Mouse (Mus musculus) MEL (cell line): ENCODE results near the gene Gys1.

Experiments
- CTCF ChIP-seq, 3 experiments: IDR thresholded peaks in 2 of 3; conservative IDR thresholded peaks in 1 of 3; 2 replicates each; pipeline ENCODE4 v1.5.1; 2011 to 2012; ENCODE audit warnings: low read length in 3 of 3, low read depth in 2 of 3, mild to moderate bottlenecking in 2 of 3, improper control_type of control experiment in 1 of 3, inconsistent platforms in 1 of 3, mixed read lengths in 1 of 3, moderate library complexity in 1 of 3; ENCODE audit not compliant: control insufficient read depth in 1 of 3, insufficient read depth in 1 of 3, poor library complexity in 1 of 3, severe bottlenecking in 1 of 3
- TAL1 ChIP-seq: IDR thresholded peaks from 2 replicates; pipeline ENCODE4 v1.6.1; 2012; ENCODE audit warnings: mild to moderate bottlenecking, inconsistent platforms, low read length, moderate library complexity, mixed read lengths
- USF1 ChIP-seq: IDR thresholded peaks from 2 replicates; pipeline ENCODE4 v1.6.1; 2014; ENCODE audit warnings: low read depth, mild to moderate bottlenecking, inconsistent platforms, low read length, improper control_type of control experiment, moderate library complexity

GRCm38 (mm10) chr7:45476453-45476852 is 41.8 kb downstream of the Gys1 start:
- TF ChIP-seq CTCF (IDR thresholded peaks at IDR 0.05 in 2 of 3, conservative IDR thresholded peaks at IDR 0.05 in 1 of 3; ENCODE audit: control insufficient read depth in 1 of 3, insufficient read depth in 1 of 3, low read depth in 2 of 3, low read length in 3 of 3, poor library complexity in 1 of 3, severe bottlenecking in 1 of 3): no peak
- no peak for TF ChIP-seq USF1
- TF ChIP-seq TAL1: no peak
